Mouse (Mus musculus) liver, embryonic 15.5 days (tissue): ENCODE data around the gene Sun2. TPM values are rescaled to one million over a fixed set of nuclear protein-coding genes. Genes with fewer than 3 reads are reported as not detected.

Source experiments
- ATAC-seq: fragments of 200-750 bp; cut with Nextera tagmentation; 2 replicates; pipeline ENCODE4 v1.8.0; 2017; ENCODE audit warnings: moderate number of reproducible peaks, mild to moderate bottlenecking, moderate library complexity; ENCODE audit not compliant: insufficient read depth
- H3K27ac ChIP-seq: fragments of 300-500 bp; sonication (generic); replicated peaks from 2 replicates; pipeline ENCODE4 v1.5.1; 2015; ENCODE audit warnings: mild to moderate bottlenecking, inconsistent platforms
- H3K27me3 ChIP-seq: fragments of 300-500 bp; sonication (generic); 2 replicates; pipeline ENCODE4 v1.6.1; 2015; ENCODE audit warnings: mild to moderate bottlenecking, inconsistent platforms
- H3K36me3 ChIP-seq: fragments of 300-500 bp; sonication (generic); replicated peaks from 2 replicates; pipeline ENCODE4 v1.6.1; 2015; ENCODE audit warnings: moderate library complexity, mild to moderate bottlenecking, inconsistent platforms
- H3K4me1 ChIP-seq: fragments of 300-500 bp; sonication (generic); replicated peaks from 2 replicates; pipeline ENCODE4 v1.6.1; 2015; ENCODE audit warnings: inconsistent platforms
- H3K4me2 ChIP-seq: fragments of 300-500 bp; sonication (generic); 2 replicates; pipeline ENCODE4 v1.6.1; 2015; ENCODE audit warnings: moderate library complexity, mild to moderate bottlenecking, inconsistent platforms
- H3K4me3 ChIP-seq: fragments of 300-500 bp; sonication (generic); replicated peaks from 2 replicates; pipeline ENCODE4 v1.5.1; 2015; ENCODE audit warnings: mild to moderate bottlenecking, inconsistent platforms
- H3K9ac ChIP-seq: fragments of 300-500 bp; sonication (generic); 2 replicates; pipeline ENCODE4 v1.6.1; 2015; ENCODE audit warnings: moderate library complexity, mild to moderate bottlenecking, inconsistent platforms
- H3K9me3 ChIP-seq: fragments of 300-500 bp; sonication (generic); replicated peaks from 2 replicates; pipeline ENCODE4 v1.6.1; 2016; ENCODE audit warnings: inconsistent platforms
- WGBS: fragments of 180-500 bp; shearing (Covaris S2); methylation state at CpG from one replicate; pipeline ENCODE4 v1.1.7; 2015; ENCODE audit warnings: mixed read lengths; ENCODE audit not compliant: insufficient replicate concordance; 5-methylcytosine and 5-hydroxymethylcytosine counted together
- polyA plus RNA-seq: library from polyadenylated mRNA; unstranded; fragments of >200 nt; fragmentation: Nextera tagmentation; extraction: Ambion mirVana; gene quantifications from 2 replicates; pipeline ENCODE4 v1.2.1, GENCODE M21; 2015

Sun2 gene
- polyA plus RNA-seq, 1 experiment from 2014 or later: 2.6 TPM

DNA sequence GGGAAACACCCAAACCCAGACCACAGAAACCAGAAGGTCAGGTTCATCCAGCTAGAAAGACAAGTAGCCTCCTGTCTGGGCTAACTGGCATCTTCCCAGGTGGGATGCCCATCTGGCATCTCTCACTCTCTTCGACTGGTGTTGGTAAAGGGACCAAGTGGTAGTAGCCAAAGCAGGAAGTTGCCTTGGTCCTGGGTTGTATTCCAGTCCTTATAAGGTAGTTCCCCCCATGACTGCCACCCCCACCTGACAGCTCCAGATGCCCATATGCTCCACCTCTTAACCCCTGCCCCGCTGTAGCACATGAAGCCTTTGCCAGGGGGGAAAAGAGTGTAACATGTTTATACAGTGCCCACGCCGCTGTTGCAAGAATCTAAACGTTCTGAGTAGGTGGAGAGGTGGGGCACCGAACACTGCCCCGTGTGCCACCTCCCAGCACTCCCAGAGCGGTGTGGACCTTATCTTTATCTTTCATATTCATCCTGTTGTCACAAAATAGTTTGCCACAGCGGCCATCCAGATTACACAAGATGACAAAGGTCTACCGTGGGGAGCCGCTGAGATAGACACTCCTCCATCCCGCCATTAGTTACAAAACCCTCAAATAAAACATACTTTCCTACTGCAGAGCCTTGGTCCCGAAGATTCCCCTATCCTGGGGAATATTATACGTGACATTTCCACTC, 1.0 kb downstream of the Sun2 start:
- Histone ChIP-seq H3K4me2 (peak overlapping the region; percentile 99), H3K4me3 (peak overlapping the region; percentile 97), H3K9me3 (no peaks in the 10 kb centered on the region), H3K4me1 (peaks cover 37% of the 10 kb centered on the region), H3K36me3 (peaks cover 25% of the 10 kb centered on the region), H3K9ac (peak overlapping the region; percentile 94), H3K27ac (peak overlapping the region; percentile 78), H3K27me3 (no peaks in the 10 kb centered on the region)
- ATAC-seq: no peak
- WGBS: 4% methylated on average over 14 of the region's 14 CpGs

DNA sequence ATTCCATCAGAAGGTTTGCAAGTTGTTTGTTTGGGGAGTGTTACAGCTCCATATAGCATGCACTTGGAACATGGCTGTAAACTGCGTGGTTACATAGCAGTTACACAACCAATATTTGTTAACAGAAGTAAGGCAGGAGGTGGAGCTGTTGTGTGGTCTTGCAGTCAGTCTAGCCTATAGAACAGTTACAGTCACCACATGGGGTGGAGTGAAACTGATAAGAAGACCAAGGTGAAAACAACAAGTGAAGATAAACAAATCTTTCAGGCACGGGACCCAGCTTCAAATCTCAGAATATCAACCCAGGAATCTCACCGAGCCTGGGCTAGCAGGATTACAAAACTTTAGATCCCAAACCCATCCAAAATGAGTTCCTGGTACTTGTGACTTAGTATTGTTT, 1.6 kb downstream of the Sun2 start:
- Histone ChIP-seq H3K27me3 (no peaks in the 10 kb centered on the region), H3K9me3 (no peaks in the 10 kb centered on the region), H3K36me3 (peaks cover 28% of the 10 kb centered on the region), H3K9ac (peak overlapping the region; percentile 94; the same call in 1 of the 2 replicates), H3K27ac (peak overlapping the region; percentile 78), H3K4me2 (peak overlapping the region; percentile 99), H3K4me3 (peak overlapping the region; percentile 97), H3K4me1 (peaks cover 37% of the 10 kb centered on the region)
- WGBS: 23% methylated on average over 3 of the region's 3 CpGs
- ATAC-seq: no peak

DNA sequence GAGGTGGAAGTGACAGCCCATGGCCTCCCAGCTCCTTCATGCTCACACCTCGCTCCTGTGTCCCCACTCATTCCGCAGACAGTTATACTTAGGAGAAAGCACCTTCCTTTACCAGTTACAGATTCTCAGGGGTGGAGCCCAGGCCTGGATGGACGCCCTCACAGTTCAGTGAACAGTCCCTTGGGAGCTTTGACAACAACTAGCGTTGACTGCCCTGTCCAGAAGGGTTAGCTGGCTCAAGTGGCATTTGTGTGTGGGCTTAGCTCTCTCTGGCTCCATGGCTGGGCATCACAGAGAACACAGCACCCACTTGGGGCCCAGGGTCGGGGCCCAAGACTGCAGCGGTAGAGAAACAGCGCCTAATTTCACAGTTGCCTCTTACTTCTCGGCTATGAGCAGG, 8.0 kb downstream of the Sun2 start:
- Histone ChIP-seq H3K27me3 (no peaks in the 10 kb centered on the region), H3K9ac (no peak overlapping the region), H3K27ac (peak overlapping the region; percentile 22), H3K4me1 (0 out of 2 replicates have a peak, but pooled peaks cover 11% of the 10 kb centered on the region), H3K36me3 (peaks cover 66% of the 10 kb centered on the region), H3K4me3 (no peak overlapping the region), H3K9me3 (no peaks in the 10 kb centered on the region), H3K4me2 (no peak overlapping the region)
- no peak for ATAC-seq
- WGBS: 74% methylated on average over 8 of the region's 8 CpGs

DNA sequence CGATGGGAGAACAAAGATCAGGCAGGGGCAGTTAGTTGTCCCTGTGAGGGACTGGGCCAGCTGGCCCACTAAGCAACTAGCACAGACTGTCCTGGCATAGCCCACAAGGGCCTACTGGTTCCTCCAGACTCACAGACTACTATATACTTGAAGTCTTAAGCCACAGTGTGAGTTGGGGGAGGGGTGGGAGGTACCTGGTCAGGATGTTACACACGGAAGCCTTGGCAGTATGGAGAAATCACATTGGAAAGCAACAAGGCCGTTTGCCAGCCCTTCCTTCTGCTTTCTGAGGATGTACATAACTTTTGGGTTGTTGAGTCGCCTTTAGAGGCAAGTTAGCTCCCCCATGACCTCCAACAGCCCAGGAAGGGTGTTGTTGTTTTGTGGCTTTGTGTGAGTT, 8.7 kb downstream of the Sun2 start:
- no peak for ATAC-seq
- no peak overlapping the region for H3K4me3 ChIP-seq
- WGBS: 58% methylated on average over 4 of the region's 4 CpGs
- H3K4me2 ChIP-seq: no peak overlapping the region
- H3K27me3 ChIP-seq: no peaks in the 10 kb centered on the region
- H3K9me3 ChIP-seq: no peaks in the 10 kb centered on the region
- H3K27ac ChIP-seq: peak overlapping the region; percentile 22; the same call in 1 of the 2 replicates
- 0 out of 2 replicates have a peak, but pooled peaks cover 7% of the 10 kb centered on the region for H3K4me1 ChIP-seq
- H3K9ac ChIP-seq: no peak overlapping the region
- H3K36me3 ChIP-seq: peaks cover 69% of the 10 kb centered on the region

DNA sequence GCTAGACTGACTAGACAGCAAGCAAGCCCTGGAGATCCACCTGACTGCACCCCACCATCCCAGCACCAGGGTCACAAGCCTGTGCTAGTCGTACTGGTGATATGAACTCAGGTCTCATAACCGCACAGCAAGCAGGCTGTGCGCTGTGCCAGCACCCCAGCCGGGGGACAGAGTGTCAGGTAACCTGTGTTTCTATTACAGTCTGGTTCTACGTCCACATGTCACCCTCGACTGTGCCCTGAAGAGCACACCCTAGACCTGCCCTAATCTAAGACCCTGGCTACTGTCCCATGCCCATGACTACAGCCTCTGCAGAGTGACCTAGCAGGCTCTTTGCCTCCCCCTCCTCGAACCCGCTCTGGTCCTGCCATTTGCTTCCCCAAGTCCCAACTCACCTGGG, 9.1 kb downstream of the Sun2 start:
- Histone ChIP-seq H3K9ac (no peak overlapping the region), H3K36me3 (peaks cover 67% of the 10 kb centered on the region), H3K4me1 (0 out of 2 replicates have a peak, but pooled peaks cover 7% of the 10 kb centered on the region), H3K4me2 (no peak overlapping the region; the same call in 1 of the 2 replicates), H3K4me3 (0 out of 2 replicates have a peak overlapping the region, but pooled peaks have one; percentile 2), H3K27me3 (no peaks in the 10 kb centered on the region), H3K9me3 (no peaks in the 10 kb centered on the region), H3K27ac (no peak overlapping the region; the same call in 1 of the 2 replicates)
- 85% methylated on average over 8 of the region's 8 CpGs for WGBS
- no peak for ATAC-seq

DNA sequence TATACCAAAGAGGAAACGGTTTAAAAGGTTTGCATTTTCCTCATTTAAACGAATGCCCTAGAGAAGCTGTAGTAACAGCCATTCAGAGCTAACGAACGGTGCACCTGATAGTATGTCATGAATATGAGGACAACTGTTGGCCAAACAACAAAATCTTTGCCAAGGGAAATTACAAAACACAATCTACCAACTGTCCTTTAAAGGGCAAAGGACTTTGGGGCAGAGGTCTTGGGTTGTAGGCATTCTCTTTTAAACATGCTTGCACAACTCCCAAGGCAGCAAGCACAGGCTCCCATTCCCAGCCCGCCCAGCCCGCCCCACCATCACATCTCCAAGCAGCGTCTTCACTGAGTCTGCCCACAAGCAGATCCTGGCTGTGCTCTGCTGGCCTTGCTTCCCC, 10.8 kb downstream of the Sun2 start:
- H3K4me3 ChIP-seq: no peak overlapping the region
- H3K4me1 ChIP-seq: 0 out of 2 replicates have a peak, but pooled peaks cover 7% of the 10 kb centered on the region
- 73% methylated on average over 7 of the region's 7 CpGs for WGBS
- H3K36me3 ChIP-seq: peaks cover 69% of the 10 kb centered on the region
- no peaks in the 10 kb centered on the region for H3K27me3 ChIP-seq
- no peaks in the 10 kb centered on the region for H3K9me3 ChIP-seq
- H3K27ac ChIP-seq: no peak overlapping the region
- ATAC-seq: no peak
- no peak overlapping the region for H3K9ac ChIP-seq
- no peak overlapping the region for H3K4me2 ChIP-seq

DNA sequence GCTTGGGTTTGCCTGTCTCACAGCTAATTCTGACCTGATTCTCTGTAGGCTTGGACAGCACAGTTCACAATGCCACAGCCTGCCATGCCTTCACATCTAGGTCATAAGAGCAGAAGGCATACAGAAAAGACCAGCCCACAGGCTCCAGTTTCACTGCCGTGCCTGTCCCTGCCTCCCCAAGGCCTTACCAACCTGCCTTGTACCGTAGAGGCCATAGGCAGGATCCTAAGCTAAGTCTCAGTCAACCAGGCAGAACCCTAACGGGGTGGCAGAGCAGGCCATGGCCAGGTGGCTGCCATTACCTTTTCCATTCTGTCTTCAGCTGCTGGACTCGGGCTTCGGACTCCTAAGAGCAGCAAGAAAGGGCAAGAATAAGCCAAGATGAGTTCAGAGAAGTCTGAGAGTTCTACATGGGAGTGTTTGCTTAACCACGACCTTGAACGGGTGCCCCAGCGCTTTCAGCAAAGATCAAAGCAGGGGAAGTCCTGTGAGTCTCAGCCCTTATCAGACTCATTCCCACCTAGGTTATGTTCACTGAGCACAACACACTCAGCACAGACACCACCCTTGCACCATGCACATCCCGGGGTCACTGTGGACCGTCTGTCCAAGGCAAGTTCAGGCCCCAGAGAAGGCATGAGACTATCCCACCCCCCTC, 13.5 kb downstream of the Sun2 start:
- ATAC-seq: no peak

DNA sequence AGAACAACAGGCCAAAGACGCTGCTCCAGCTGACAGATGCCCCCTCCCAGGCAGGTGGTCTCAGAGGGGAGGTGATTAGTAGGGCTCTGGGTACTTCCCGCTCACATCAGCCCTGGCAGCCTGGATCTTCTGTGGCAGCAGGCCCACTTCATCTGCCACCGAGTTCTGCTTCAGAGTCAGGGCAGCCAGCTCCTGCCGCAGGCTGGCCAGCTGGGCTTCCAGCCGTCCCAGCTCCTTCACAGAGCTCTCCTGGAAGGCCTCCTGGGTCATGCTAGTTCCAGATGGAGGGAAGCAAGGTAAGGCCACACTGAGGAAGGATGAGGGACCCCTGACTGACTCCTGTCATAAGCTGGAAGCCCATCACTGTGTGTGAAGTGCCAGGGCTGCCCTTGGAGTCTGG, 14.0 kb downstream of the Sun2 start:
- peaks cover 61% of the 10 kb centered on the region for H3K36me3 ChIP-seq
- ATAC-seq: no peak
- no peak overlapping the region for H3K4me3 ChIP-seq
- no peaks in the 10 kb centered on the region for H3K4me1 ChIP-seq
- H3K4me2 ChIP-seq: no peak overlapping the region
- no peak overlapping the region for H3K27ac ChIP-seq
- no peaks in the 10 kb centered on the region for H3K9me3 ChIP-seq
- no peaks in the 10 kb centered on the region for H3K27me3 ChIP-seq
- H3K9ac ChIP-seq: no peak overlapping the region
- WGBS: 71% methylated on average over 5 of the region's 5 CpGs

More for the DNA sequence above, 13.5 kb downstream of the Sun2 start:
- no peak overlapping the region for H3K27ac ChIP-seq
- H3K36me3 ChIP-seq: peaks cover 60% of the 10 kb centered on the region
- no peak overlapping the region for H3K9ac ChIP-seq
- no peaks in the 10 kb centered on the region for H3K4me1 ChIP-seq
- H3K4me2 ChIP-seq: no peak overlapping the region
- WGBS: 71% methylated on average over 10 of the region's 10 CpGs
- no peaks in the 10 kb centered on the region for H3K27me3 ChIP-seq
- no peak overlapping the region for H3K4me3 ChIP-seq
- H3K9me3 ChIP-seq: no peaks in the 10 kb centered on the region

DNA sequence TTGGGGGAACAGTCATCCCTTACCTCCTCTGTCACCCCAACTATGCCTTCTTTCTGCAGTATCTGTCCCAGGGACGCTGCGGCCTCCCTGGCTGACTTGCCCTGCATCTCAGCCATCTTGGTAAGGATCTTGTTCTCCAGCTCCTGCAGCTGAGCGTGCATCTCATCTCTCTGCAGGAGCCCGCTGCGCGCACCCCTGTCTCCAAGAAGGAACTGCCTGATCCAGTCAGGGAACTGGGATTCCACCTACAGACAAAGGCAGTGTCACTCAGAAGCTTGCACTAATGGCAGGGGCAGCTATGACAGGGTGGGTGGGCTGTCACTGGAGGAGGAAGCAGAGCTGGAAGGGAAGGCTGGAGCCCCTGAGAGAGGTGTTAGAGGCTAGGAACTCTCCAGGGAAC, 14.5 kb downstream of the Sun2 start:
- Histone ChIP-seq H3K4me3 (no peak overlapping the region), H3K4me2 (no peak overlapping the region), H3K36me3 (peaks cover 63% of the 10 kb centered on the region), H3K9ac (no peak overlapping the region), H3K4me1 (no peaks in the 10 kb centered on the region), H3K9me3 (no peaks in the 10 kb centered on the region), H3K27ac (no peak overlapping the region), H3K27me3 (no peaks in the 10 kb centered on the region)
- 90% methylated on average over 6 of the region's 6 CpGs for WGBS
- no peak for ATAC-seq

DNA sequence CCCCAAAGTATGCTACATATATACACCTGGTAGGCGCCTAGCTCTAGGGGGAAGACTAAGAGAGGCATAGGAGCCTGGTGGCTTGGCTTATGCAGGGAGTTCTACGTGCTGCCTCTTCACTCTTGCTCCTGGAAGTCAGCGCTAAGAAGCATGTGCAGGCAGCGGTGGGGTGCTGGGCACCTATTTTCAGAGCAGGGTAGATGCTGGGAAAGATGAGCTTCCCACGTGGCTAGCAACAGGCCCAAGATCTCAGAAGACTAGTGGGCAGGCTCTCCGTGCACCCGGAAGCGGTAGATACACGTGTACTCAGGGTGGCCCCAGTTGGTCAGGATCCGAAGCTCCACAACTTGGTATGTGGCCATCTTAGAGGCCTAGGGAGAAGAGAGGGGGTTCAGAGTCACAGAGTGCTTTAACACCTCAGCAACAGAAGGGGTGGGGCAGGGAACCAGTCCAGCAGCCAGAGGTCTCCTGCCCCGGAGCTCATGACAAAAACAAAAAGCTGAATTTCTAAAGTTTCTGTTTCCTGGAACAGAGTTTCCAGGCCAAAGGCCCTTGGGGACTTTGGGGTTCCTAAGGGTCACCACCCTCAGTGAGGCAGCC, 17.0 kb downstream of the Sun2 start:
- H3K4me1 ChIP-seq: no peaks in the 10 kb centered on the region
- H3K27ac ChIP-seq: no peak overlapping the region
- H3K9ac ChIP-seq: no peak overlapping the region
- no peak for ATAC-seq
- peaks cover 71% of the 10 kb centered on the region for H3K36me3 ChIP-seq
- WGBS: 80% methylated on average over 11 of the region's 11 CpGs
- H3K9me3 ChIP-seq: no peaks in the 10 kb centered on the region
- no peaks in the 10 kb centered on the region for H3K27me3 ChIP-seq
- no peak overlapping the region for H3K4me2 ChIP-seq
- no peak overlapping the region for H3K4me3 ChIP-seq

DNA sequence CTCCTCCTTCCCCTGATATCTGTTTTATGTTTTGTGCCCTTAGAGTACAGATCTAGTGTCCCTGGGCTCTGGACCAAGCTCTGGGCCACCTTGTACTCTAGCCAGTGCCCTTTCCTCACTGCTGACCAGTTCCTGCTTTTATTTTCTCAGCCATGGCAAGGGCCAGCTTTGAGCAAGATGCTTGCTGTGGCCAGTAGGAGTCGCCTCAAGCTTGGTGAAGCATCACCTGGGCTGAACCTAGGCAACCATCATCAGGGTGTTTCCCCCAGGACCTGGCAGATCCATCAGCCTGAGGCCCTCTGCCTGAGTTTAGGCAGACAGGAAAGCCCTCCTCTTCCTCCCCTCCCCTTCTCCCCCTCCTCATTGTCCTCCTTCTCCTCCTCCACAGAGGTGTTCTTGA, 18.9 kb downstream of the Sun2 start:
- Histone ChIP-seq H3K4me3 (no peak overlapping the region), H3K4me1 (no peaks in the 10 kb centered on the region), H3K36me3 (peaks cover 75% of the 10 kb centered on the region), H3K4me2 (no peak overlapping the region), H3K27me3 (no peaks in the 10 kb centered on the region), H3K9ac (no peak overlapping the region), H3K27ac (no peak overlapping the region), H3K9me3 (no peaks in the 10 kb centered on the region)
- ATAC-seq: no peak
- WGBS: 29% methylated on average over 1 of the region's 1 CpGs
